Mouse (Mus musculus): ENCODE measurements at regions not wholly inside any gene's neighbourhood (a gene's known extent, or its start where the extent isn't known, plus 50 kb on each side); places are given as distances from the start of the nearest gene placed in this dataset.

DNA sequence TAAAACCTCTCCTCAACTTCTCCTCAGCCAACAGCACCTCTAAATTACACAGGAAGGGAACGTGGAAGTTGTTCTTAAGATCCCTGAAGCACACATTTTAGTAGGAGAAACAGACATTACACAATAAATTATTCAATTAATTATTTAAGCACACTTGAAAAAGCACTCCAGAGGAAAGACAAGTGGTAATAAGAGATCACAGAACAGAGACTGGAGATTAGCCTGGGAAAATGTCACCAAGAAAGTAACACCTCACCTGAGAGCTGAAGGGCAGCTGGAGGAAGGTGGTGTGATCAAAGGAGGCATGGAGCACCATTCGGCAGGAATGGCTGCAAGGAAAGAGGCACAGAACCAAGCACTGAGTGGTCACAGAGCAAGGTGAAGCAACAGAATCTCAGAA is 1053.8 kb downstream of the Olfm4 start:
- TF ChIP-seq CTCF (IDR thresholded peaks at IDR 0.05; ENCODE audit: borderline replicate concordance, insufficient read depth, low read depth, low read length), result no peak
- TF ChIP-seq POLR2A (IDR thresholded peaks at IDR 0.05; ENCODE audit: borderline replicate concordance, insufficient read depth, low read length), result no peak

All from cerebellum, adult 2 months (tissue).